Mouse (Mus musculus) heart, adult 11 months (tissue): Measurements from ENCODE around the gene Fam124b.

Experiments used
- DNase-seq: peaks from one replicate; pipeline ENCODE4 v3.0.0; 2022

Fam124b gene

DNA sequence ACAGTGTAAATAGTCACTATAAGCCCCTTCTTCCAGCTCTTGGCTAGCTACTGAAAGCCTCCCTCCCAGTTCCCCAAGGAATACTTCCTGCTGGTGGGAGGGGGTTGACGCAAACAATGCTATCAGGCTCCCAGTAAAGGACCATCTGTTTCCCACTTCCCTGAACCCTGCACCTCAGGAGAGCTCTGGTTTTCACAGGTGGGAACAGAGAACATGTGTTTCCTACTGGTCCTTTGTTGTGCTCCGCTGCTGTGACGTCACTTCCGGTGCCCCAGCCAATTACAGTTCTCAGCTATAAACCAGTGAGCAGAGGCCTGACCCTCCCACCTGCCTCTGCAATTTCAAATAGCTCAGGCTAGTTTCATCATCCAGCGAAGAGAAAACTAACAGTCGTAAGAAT lies at the start of gene Fam124b:
Gene Fam124b (minus strand): TSS at position 206 of the 400 bp plus-strand sequence.
- peak; percentile 99 for DNase-seq

DNA sequence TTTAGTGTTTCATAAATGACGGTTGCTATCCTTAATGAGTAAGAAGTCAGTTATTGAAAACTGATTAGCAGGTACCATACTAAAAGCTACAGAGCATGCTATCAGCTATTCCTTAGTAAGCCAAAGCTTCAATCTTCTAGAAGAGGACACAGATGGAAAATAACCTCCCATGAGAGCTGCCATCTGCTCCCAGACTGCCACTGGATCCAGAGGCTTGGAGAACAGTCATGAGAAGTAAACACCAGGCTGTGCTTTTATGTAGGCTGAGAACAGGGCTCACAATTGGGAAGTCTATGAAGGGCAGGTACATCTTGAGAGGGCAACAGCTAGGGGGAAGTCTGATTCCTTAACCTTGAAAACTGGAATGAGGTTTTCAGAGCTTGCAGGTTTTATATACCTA lies 42.2 kb upstream of the Fam124b start:
- DNase-seq, result peak; percentile 53

- peak; percentile 21 for DNase-seq
These were observed 40.4 kb upstream of the Fam124b start for GRCm38 (mm10) chr1:80258632-80259031.

GRCm38 (mm10) chr1:80253309-80253708 lies 35.0 kb upstream of the Fam124b start:
- DNase-seq, result no peak

GRCm38 (mm10) chr1:80250247-80250646 lies 32.0 kb upstream of the Fam124b start:
- DNase-seq, result no peak

GRCm38 (mm10) chr1:80247131-80247530 lies 28.9 kb upstream of the Fam124b start:
- DNase-seq, result no peak

- DNase-seq, result no peak
These were observed 25.9 kb upstream of the Fam124b start for GRCm38 (mm10) chr1:80244123-80244522.

DNA sequence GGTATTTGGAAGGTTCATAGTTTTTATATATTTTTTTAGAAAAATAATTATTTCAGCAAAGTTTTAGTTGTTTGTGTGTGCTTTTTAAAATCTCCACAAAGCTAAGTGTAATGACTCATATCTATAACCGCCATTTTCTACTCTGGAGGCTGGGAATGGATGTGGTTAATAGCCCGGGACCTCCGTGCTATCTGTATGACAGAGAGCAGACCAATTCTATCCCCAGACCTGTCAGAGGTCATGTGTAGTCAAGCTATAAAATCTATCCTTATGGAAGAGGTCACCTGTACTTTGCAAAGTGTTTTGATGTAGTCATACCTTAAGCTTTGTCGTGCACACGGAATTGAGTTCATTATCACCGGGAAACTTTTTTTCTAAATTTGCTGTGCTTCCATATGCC lies 23.3 kb upstream of the Fam124b start:
- no peak for DNase-seq

- peak; percentile 74 for DNase-seq
These were observed 21.9 kb upstream of the Fam124b start for GRCm38 (mm10) chr1:80240017-80240660.

DNA sequence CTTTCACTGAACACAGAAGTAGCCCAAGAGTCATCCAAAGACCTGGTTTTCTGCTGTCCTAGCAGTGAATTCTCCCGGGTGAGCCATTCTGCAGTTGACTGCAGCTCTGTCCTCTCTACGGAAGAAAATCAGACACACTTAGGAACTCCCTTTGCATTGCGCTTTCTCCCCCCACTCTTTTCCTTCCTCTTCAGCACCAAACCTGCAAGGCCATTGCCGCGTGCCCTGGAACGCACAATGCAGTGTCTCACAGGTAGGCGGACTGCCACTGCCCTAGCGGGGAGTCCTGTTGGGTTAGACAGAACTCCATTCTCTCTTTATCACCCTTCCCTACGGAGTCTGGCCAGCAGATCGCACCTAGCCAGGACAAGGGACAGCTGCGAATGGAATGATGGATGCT lies 21.2 kb upstream of the Fam124b start:
- no peak for DNase-seq

GRCm38 (mm10) chr1:80236951-80237702 lies 18.9 kb upstream of the Fam124b start:
- DNase-seq, result no peak

- DNase-seq, result no peak
These were observed 17.9 kb upstream of the Fam124b start for GRCm38 (mm10) chr1:80236126-80236525.

GRCm38 (mm10) chr1:80230612-80231011 lies 12.3 kb upstream of the Fam124b start:
- peak; percentile 70 for DNase-seq

DNA sequence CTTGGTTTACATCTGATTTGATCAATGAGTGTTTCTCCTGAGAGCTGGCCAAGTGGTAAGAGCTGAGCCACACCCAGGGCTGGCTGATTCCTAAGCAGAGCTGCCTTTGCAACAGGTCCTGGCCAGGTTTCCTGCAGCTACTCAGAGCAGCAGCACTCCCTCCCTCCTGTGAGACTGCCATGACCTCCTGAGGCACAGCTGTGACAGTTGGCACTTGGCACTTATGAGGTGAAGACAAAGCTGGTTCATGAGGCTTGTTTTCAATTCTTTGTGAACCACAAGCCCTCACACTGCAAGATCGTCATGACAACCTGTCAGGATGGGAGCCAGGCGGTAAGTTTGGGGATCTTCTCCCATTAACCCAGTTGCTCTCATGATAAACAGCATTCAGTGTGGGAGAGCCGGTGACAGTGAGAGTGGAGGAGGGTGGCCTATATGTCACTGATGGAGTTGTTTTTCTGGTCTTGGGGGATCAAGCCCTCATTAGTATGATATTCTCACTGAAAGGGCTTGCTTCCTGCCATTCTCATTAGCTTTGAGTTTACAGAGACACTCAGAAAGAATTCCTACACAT lies 6.7 kb upstream of the Fam124b start:
- DNase-seq, result peak; percentile 91

DNA sequence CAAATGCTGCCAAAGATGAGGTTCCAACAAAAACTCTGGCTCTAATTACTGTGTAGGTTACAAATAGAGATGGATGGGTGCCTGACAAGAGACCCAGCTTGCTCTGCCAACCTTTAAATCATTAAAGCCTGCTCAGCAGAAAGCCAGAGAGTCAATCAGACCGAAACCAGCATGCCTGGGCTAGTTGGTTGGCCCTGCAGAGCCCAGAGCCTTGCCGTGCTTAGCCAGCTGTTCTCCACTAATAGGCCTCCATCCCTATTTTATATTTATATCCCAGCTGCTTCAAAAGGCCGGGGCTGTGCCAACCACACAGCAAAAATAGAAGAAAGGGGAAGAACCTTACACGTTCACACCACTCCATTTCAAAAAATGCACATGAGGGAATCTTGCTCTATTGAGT lies 2.9 kb upstream of the Fam124b start:
- DNase-seq, result peak; percentile 95

GRCm38 (mm10) chr1:80213826-80214225 lies 4.4 kb downstream of the Fam124b start:
- DNase-seq, result peak; percentile 98

- peak; percentile 90 for DNase-seq
These were observed 5.1 kb downstream of the Fam124b start for GRCm38 (mm10) chr1:80213146-80213545.

GRCm38 (mm10) chr1:80202314-80202713 lies 16.0 kb downstream of the Fam124b start:
- DNase-seq, result no peak

- peak; percentile 89 for DNase-seq
These were observed 25.4 kb downstream of the Fam124b start for GRCm38 (mm10) chr1:80192837-80193236.

- DNase-seq, result no peak
These were observed 36.9 kb downstream of the Fam124b start for GRCm38 (mm10) chr1:80181414-80181805.

- DNase-seq, result peak; percentile 27
These were observed 37.4 kb downstream of the Fam124b start for GRCm38 (mm10) chr1:80180767-80181413.

DNA sequence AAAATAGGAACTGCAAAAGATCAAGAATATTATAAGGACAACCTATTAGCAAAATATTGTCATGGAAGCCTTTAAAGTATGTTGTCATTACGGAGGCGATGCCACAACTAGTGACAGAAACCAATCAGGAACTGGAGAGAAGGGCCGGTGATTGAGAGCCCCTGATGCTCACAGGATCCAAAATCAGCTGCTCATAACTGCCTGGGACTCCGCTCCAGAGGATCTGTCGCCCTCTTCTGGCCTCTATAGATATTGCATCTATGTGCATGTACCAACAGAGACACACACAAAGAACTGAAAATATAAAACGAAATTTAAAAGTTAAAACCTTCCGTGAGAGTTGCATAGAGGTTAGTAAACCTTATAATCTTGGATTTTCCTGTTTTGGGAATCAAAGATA lies 38.1 kb downstream of the Fam124b start:
- DNase-seq, result peak; percentile 79

DNA sequence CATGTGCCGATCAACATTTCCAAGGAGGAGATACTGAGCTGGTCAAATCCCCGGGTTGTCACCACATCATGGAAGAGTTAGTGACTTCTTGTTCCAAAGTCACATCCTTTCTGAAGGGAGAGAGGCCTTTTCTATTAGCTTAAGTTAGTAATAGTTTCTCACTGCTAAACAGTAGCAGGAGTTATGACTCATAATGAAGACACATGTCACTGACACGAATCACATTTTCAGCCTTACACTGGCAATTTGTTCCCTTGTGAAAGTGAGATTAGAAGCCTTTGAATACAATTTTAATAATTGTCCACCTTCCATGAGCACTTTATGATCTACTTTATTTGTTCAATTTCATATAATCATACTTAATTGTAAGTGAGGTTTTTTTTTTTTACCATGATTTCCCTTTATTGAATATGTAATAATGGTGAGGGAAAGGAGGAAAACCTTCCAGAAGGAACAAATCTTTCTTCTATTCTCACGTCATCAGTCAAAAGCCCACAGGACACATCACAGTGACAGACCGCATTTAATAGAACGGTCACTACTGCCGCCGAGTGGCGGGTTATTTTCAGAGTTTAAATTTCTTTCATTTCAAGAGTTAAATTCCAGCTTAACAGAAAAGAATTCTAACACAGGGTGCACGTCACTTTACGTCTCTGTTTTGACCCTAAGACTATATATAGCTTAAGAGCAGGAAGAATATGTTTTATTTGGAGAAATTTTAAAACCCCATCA lies 40.5 kb downstream of the Fam124b start:
- no peak for DNase-seq
